Mouse (Mus musculus): ENCODE data around the gene Kank2.
A peak's percentile ranks its signal among the peaks of the same experiment; 100 is the strongest.
"Not testable (repeated sequence)": the region's sequence is repeated elsewhere in the genome, so short reads cannot be mapped to it uniquely, and the experiment has no call there.

The Kank2 gene

GRCm38 (mm10) chr9:21818125-21818524 is 19.6 kb upstream of the Kank2 start:
- no peak for DNase-seq (ENCODE audit: low spot score)

GRCm38 (mm10) chr9:21816716-21817305 is 18.3 kb upstream of the Kank2 start:
- no peak for DNase-seq (ENCODE audit: low spot score)

GRCm38 (mm10) chr9:21811170-21811569 is 12.6 kb upstream of the Kank2 start:
- DNase-seq (ENCODE audit: low spot score) = no peak

- DNase-seq (ENCODE audit: low spot score) = no peak
These were observed 10.0 kb upstream of the Kank2 start for GRCm38 (mm10) chr9:21808561-21808960.

- DNase-seq (ENCODE audit: low spot score) = no peak
These were observed 8.4 kb upstream of the Kank2 start for GRCm38 (mm10) chr9:21806976-21807375.

- no peak for DNase-seq (ENCODE audit: low spot score)
These were observed 7.8 kb upstream of the Kank2 start for GRCm38 (mm10) chr9:21806363-21806762.

GRCm38 (mm10) chr9:21803986-21804644 is 5.6 kb upstream of the Kank2 start:
- peak; percentile 70 for DNase-seq (ENCODE audit: low spot score)

GRCm38 (mm10) chr9:21801591-21801990 is 3.0 kb upstream of the Kank2 start:
- no peak for DNase-seq (ENCODE audit: low spot score)

GRCm38 (mm10) chr9:21801121-21801520 is 2.6 kb upstream of the Kank2 start:
- no peak for DNase-seq (ENCODE audit: low spot score)

GRCm38 (mm10) chr9:21799010-21799350 is 436 bp upstream of the Kank2 start:
- DNase-seq (ENCODE audit: low spot score) = no peak

- DNase-seq (ENCODE audit: low spot score) = peak; percentile 35
These were observed 611 bp downstream of the Kank2 start for GRCm38 (mm10) chr9:21797921-21798344.

GRCm38 (mm10) chr9:21796919-21797318 is 1.6 kb downstream of the Kank2 start:
- DNase-seq (ENCODE audit: low spot score) = no peak

- no peak for DNase-seq (ENCODE audit: low spot score)
These were observed 2.3 kb downstream of the Kank2 start for GRCm38 (mm10) chr9:21796259-21796658.

- DNase-seq (ENCODE audit: low spot score) = no peak
These were observed 3.0 kb downstream of the Kank2 start for GRCm38 (mm10) chr9:21795579-21795978.

GRCm38 (mm10) chr9:21794925-21795324 is 3.6 kb downstream of the Kank2 start:
- DNase-seq (ENCODE audit: low spot score) = no peak

GRCm38 (mm10) chr9:21794344-21794834 is 4.2 kb downstream of the Kank2 start:
- DNase-seq (ENCODE audit: low spot score) = no peak

GRCm38 (mm10) chr9:21793507-21793906 is 5.0 kb downstream of the Kank2 start:
- DNase-seq (ENCODE audit: low spot score) = not testable (repeated sequence)

GRCm38 (mm10) chr9:21792644-21793043 is 5.9 kb downstream of the Kank2 start:
- DNase-seq (ENCODE audit: low spot score) = no peak

- DNase-seq (ENCODE audit: low spot score) = no peak
These were observed 6.7 kb downstream of the Kank2 start for GRCm38 (mm10) chr9:21791861-21792260.

GRCm38 (mm10) chr9:21788234-21788633 is 10.3 kb downstream of the Kank2 start:
- DNase-seq (ENCODE audit: low spot score) = no peak

GRCm38 (mm10) chr9:21787654-21788053 is 10.9 kb downstream of the Kank2 start:
- DNase-seq (ENCODE audit: low spot score) = no peak

- DNase-seq (ENCODE audit: low spot score) = no peak
These were observed 11.6 kb downstream of the Kank2 start for GRCm38 (mm10) chr9:21786906-21787305.

- not testable (repeated sequence) for DNase-seq (ENCODE audit: low spot score)
These were observed 12.2 kb downstream of the Kank2 start for GRCm38 (mm10) chr9:21786309-21786708.

Measured in urinary bladder, postnatal 10 days (tissue).